Mouse (Mus musculus) kidney, postnatal 36 days (tissue): ENCODE results near the gene Tbrg4.

Source experiments
- DNase-seq, 2 experiments: peaks; one replicate each; pipeline ENCODE4 v3.0.0; 2021 to 2022; ENCODE audit warnings: mixed read lengths in 2 of 2

Gene Tbrg4

GRCm38 (mm10) chr11:6615250-6616205, 10.3 kb downstream of the Tbrg4 start:
- DNase-seq = peak; percentile 33 to 57

GRCm38 (mm10) chr11:6605491-6606399, 20.1 kb downstream of the Tbrg4 start, which contains the start of gene Nacad:
Gene Nacad, minus strand, starts transcription at chr11:6606053.
- DNase-seq = peak in 1 of 2 experiments; percentile 29

DNA sequence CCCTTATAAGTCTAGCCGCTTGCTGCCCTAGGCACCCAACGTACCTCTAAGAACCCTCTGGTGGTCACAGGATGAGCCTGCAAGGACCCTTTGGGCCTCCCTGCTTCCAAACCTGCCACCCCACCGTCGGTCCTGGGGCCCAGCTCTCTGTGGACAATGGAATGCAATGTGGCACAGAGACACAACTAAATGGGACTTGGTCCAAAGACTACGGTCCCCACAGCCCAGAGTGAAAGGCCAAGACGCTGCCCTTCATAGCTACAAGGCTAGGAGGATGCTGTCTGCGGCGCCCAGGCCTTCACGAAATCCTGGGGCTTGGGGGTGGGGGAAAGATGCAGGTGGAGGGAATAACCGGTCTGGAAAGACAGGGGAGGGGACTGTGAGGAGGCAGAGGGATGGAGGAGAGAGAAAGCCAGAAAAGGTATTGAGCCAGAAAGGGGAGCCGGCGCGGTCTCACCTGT, 20.8 kb downstream of the Tbrg4 start:
- DNase-seq = no peak

GRCm38 (mm10) chr11:6604604-6604936, 21.3 kb downstream of the Tbrg4 start:
- DNase-seq = no peak

DNA sequence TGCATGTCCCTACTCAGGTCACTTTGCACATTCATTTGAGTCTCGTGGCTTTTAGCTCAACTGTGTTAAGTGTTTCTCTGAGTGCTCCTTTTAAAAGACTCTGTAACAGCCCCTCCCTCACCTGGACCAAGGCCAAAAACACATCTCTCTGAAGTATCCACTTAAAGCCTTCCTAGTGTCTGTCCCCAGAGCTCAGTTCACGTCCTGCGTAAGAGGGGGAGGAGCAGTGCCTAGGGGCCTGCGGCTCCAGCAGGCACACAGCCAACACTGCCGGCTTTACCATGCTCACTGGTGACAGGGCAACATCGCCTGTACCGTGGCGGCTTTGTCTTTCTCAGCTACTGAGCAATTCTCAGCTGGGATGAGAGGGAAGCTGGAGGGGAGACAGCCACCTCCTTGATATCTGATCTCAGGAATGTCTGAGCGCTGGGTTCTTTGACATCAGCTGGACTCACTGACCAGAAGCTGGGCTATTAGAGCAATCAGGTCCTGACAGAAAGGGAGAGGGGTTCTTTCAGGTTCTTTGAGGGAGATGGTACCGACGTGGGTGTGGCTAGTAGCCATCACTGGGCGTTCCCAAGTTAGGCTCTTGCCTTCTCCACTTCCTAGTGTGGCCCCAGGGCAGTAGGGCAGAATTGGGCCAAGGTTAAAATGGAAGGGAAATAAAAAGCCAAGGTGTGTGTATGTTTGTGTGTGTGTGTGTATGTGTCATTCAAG, 21.8 kb downstream of the Tbrg4 start:
- DNase-seq = peak; percentile 32 to 39

- DNase-seq = no peak
These were observed 22.6 kb downstream of the Tbrg4 start for GRCm38 (mm10) chr11:6603224-6603623.

DNA sequence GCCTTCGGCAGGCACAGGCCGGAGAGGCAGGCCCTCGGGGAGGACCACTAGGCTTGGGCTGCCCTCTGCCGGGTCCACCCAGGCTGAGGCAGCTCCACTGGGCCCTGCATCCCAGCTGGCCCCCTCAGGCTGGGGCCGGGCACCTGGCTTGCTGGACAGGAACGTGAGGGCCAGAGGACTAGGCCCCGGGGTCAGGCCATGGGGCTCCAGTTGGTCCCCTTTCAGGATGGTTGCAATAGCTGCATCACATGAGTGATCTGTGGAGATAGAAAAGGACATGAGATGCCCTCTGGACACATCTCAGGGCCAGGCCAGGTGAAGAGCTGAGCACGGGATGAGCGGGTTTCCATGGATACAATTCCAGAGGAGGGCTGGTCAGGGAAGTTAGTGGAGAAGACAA, 23.2 kb downstream of the Tbrg4 start:
- DNase-seq = no peak

DNA sequence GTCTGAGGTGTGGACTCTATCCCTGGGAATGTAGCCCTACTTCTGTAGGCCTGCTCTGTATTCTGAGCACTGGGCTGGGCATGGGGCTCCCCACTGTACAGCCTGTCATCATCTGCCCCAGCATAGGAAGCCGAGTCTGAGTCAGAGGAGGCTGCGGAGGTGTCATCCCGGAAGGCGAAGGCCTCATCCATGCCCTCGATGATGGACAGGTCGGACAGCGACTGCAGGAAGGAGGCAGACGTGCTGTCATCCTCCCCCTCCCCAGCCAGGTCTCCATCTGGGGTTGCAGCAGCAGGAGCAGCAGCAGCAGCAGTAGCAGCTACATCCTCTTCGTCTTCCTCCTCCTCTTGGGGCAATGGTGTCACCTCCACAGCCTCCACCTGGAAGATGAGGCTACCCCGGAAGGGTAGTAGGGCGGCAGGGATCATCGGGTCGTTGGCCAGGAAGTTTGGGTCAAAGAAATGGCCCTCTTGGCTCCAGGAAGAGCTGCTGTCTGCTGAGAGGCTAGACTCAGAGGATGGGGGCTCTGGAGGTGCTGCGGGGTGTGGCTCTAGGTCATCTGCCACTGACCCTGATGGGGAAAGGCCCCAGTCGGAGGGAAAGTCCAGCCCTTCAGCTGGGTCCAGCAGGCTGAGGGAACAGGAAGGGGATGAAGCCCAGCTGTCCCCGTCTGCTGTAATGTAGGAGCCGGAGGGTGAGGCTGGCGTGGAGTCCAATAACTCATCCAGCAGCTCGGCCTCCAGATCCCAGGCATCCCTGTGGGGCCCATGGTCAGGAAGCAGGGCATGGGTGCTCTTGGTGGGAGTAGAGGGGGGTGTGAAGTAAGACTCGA, 24.0 kb downstream of the Tbrg4 start:
- DNase-seq = no peak

- DNase-seq = no peak
These were observed 25.5 kb downstream of the Tbrg4 start for GRCm38 (mm10) chr11:6600284-6600944.

DNA sequence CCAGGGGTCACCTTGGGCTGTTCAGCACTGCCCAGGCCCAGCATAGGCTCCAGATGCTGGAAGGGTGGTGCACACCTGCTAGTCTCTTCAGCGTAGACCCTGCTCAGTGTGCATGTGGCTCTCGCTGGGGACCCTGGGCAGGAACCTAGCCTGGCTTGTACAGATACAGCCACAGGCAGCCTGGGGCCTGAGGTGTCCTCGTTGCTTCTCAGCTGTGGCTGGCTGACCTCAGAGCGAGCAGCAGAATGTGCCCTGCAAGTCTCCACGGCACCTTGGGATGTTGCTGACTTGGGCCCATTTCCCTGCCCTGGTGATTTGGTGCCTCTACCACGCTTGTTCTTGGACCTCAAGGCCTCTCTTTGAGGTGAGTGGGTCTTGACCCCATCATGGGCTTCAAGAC, 26.0 kb downstream of the Tbrg4 start:
- DNase-seq = no peak

DNA sequence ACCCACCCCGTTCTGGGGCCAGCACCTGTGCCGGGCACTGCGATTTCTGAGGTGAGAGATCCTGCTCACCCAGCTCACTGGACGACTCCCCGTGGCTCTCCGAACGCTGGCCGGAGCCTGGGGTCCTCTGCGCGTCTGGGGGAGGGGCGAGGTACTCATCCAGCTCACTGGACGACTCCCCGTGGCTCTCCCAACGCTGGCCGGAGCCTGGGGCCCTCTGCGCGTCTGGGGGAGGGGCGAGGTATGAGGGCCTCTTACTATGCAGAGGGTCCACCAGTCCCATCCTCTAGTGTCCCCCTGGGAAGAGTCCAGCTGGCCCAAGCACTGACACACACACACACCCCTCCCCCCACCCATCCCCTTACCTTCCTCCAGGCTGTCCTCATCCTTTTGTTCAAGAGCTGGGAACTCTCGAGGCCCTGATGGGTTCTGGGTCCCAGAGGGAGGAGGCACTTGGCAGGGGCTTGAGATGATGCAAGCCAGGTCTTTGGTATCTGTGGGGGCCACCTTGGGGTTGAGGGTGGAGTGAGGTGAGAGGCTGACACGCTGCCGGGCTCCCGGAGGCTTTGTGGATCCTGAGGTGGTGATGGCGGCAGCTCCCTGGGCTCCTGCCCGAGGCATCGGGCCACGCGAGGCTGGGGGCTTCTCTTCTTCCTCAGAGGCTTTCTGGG, 26.7 kb downstream of the Tbrg4 start:
- no peak for DNase-seq

- no peak for DNase-seq
These were observed 27.5 kb downstream of the Tbrg4 start for GRCm38 (mm10) chr11:6598191-6598889.

DNA sequence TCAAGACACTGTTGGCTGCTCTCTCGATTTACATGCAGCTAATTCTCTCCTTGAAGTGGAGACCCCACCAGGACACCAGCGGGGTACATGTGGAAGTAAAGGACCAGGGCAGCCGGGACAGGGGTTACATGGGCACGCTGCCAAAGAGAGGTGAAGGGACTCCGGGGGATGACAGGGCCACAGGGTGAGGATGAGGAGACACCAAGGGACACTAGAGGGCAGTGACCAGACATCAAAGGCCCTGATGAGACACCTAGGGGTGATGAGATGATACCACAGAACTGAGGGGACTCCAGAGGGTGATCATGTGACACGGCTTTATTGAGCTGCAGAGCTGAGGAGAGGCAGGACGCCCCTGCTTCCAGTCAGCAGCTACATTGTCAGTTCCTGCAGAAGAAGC, 28.3 kb downstream of the Tbrg4 start:
- DNase-seq = no peak

GRCm38 (mm10) chr11:6596616-6597015, 29.3 kb downstream of the Tbrg4 start:
- no peak for DNase-seq

DNA sequence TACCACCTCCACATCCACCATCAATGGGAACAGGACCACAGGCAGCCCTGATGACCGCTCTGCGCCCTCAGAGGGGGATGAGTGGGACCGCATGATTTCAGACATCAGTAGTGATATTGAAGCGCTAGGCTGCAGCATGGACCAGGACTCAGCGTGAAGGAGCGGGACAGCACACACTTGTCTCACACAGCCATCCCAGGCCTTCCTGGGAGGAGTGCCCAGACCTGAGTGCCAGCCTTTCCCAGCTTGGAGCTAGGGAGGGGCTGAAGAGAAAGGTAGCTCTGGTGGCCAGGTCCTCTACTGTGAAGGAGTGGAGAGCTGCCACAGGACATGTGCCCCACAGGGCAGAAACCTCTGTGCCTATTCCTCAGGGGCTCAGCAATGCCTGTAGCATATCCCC, 29.7 kb downstream of the Tbrg4 start:
- DNase-seq = no peak

DNA sequence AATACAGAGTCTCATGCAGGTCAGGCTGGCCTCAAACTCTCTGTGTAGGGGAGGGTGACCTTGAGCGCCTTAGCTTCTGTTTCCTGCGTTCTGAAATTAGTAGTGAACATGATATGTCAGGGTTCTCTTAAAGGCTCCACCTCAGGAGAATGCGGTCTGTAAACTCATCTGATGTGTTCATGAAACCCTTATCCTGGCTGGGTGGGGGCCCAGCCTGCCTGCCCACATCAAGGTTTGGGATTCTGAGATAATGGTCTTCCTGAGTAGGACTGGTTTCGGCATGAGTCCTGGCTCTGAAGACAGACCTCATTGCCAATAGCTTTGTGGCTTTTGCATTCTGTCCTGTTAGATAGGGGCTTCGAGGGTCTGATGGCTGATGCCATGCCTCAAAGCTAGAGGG, 30.5 kb downstream of the Tbrg4 start:
- DNase-seq = no peak

- peak; percentile 30 to 48 for DNase-seq
These were observed 31.0 kb downstream of the Tbrg4 start for GRCm38 (mm10) chr11:6594845-6595244.

GRCm38 (mm10) chr11:6593406-6593805, 32.5 kb downstream of the Tbrg4 start:
- no peak for DNase-seq

DNA sequence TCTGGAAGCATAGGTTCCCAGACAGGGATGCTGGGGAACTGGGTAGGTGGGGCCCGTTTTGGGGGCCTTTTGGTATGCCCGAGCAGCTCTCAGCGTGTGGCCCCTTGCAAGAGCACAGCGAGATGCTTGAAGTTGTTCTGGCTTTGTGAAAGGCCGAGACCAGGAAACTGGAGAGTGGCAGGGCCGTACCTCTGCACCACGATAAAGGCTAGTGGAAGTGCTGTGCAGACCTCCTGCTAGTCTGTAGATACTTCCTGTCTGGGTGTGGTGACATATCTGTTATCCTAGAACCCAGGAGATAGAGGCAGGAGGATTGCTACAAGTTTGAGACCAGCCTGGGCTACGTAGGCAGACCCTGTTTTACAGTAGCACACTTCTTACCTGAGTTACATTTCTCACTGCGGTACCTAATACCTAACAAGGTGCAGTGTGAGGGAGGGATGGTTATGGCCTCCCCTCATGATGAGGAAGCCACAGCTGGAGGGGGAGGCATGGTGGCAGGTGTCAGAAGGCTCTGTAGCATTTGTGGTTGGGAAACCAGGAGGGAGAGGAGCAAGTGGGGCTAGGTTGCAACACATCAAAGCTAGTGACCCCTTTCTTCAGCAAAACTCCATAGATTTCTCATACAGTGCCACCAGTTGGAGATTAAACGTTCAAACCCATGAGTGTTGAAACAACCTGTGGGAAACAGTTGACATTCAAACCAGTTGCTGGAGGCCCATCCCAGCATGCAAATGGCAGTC, 34.8 kb downstream of the Tbrg4 start:
- DNase-seq = no peak
